Mouse (Mus musculus) adipocyte (in vitro differentiated cells): ENCODE measurements at regions not wholly inside any gene's neighbourhood (a gene's known extent, or its start where the extent isn't known, plus 50 kb on each side); places are given as distances from the start of the nearest gene placed in this dataset.

Experiments
- DNase-seq: peaks from one replicate; pipeline ENCODE4 v3.0.0-alpha.2; 2016; ENCODE audit warnings: low spot score

GRCm38 (mm10) chr17:45928903-45929477, 103.2 kb downstream of the Vegfa start:
- no peak for DNase-seq

GRCm38 (mm10) chr17:45928013-45928412, 104.2 kb downstream of the Vegfa start:
- DNase-seq, result no peak

GRCm38 (mm10) chr17:45925845-45926244, 106.3 kb downstream of the Vegfa start:
- DNase-seq, result no peak

- no peak for DNase-seq
These were observed 107.6 kb downstream of the Vegfa start for GRCm38 (mm10) chr17:45924595-45924994.

DNA sequence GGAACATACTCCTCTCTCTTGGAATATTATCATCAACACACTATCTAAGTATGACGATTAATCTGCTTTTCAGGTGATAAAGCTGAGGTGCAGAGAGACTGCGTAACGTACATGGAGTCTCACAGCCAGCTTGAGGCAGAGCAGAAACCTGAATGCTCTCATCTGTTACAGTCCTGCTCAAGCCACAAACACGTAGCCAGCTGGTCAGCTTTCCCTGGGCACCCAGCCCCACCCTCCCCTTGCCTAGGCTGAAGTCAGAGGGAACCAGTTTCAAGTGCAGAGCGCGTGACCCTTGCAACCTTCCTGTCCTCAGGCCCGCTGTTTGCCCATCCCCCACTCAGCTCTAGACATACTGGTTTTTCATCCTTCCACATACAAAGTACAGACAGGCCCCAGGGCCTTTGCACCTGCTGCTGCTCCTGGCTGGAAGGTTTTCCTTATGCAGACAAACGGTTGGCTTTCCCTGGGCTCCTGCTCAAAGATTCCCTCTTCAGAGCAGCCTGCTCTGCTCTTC, 108.9 kb downstream of the Vegfa start:
- DNase-seq, result no peak

DNA sequence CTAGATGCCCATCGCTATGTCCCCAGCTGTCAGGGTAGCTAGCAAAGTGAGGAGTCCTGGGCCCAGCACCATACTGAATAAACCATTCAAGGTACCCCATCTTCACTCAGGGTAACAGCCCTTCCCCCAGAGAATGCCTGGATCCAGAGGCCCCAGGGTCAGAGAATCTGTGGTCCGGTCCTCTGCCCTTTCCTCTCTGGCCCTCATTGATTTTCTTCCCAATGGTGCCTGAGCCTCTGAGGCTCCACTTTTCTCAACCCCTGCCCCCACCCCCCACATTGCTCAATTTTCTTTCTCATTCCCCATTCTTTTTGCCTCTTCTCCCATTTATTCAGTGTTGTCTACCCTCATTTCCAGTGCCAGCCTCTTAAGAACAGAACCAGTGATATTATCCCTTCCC, 114.5 kb downstream of the Vegfa start:
- DNase-seq, result no peak

DNA sequence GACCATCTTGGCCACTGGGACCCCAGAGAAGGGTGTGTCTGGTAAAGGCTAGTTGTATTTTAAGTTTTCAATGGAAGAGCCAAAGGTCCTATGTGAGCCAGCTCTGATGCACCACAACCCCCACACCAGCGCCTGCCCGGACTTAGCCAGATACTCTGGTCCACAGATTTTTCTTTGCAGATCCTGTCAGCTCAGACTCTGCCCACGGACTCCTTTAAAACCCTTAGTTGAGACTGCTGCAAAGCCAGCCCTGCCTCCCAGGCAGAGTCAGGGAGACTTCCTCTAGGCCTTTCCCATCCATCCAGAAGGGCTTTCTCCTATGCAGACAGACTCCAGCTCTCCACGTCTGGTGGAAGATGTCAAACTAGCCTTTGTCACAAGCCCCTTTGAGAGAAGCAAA, 115.2 kb downstream of the Vegfa start:
- DNase-seq, result no peak

DNA sequence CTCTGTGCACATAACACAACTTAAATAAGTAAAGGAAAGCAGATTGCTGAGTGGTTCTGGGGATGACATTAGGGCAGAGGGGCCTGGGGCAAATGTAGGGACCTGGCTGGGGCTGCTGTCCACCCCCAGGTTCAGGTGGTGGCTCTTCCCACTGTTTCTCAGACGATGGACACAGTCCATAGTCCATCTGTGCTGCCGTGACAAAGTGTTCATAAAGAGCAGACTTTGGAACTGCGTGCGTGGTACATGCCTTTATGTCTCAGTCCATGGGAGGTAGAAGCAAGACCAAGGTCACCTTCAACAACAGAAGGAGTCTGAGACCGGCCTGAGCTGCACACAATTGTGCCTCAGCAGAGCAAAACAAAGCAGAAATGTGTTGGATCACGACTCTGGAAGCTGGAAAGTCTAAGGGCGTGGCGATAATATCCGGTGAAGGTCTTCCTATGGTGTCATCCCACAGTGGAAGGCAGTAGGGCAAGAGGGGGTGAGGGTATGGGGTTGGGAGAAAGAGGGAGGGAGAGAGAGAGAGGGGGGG, 117.4 kb downstream of the Vegfa start:
- no peak for DNase-seq

DNA sequence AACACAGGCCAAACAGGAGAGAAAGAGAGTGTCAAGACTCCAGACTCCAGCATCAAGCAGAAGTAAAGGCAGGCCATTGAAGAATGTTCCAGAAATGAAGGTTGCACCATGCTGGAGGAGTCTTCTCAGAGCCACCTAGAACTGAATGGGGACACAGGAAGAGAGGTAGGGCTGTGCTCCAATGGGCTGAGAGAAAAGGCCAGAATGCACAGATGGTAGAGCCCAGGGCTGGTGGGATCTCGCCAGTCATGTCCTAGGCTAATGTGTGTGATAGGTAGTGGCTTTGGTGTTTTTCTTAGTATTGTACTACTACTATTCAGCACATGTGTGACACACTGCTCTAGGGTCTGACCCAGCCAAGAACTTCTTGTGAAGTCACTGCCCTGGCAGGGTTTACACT, 117.9 kb downstream of the Vegfa start:
- no peak for DNase-seq

DNA sequence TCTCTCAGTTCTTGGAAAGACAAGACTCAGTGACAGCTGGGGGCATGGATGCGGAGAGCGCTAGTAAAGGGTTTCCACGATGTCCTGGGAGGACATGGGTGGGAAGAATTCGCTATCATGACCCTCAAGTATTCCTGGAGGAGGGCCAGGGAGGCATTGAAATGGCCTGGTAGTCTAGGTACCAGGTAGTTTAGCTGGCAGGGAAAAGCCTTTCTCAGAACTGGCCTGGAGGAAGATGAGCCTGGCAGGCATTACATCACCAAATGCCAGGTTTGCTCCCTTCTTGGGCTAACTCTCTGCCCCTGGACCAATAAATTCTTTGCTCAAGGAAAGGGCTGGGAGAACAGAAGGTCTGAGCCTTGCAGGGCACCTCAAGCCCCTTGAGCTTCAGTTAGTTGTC, 118.5 kb downstream of the Vegfa start:
- no peak for DNase-seq

GRCm38 (mm10) chr17:45912165-45912564, 120.0 kb downstream of the Vegfa start:
- DNase-seq, result no peak

DNA sequence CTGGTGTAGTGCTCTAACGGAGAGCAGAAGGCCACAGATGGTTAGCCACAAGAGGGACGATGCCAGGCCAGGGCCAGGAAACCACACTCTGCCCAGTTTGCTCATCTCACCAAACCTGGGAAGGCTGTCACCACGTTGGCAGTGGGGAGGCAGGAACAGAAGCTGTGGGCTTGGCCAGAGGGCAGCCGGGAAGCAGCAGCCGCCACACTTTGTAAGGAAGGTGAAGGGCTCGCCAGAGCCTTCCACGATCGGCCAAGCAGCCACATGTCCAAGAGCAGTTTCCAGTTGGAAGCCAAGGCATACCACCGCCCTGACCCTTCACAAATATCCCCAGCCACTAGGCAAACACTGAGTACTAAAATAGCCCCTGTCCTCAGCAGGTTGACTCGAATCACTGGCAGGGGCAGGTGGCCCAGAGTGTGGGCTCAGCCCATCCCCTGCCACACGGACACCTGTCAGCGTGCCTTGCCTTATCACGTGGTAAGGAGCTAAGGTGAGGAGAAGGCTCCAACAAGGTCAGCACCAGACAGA, 120.9 kb downstream of the Vegfa start:
- no peak for DNase-seq

- DNase-seq, result no peak
These were observed 121.9 kb downstream of the Vegfa start for GRCm38 (mm10) chr17:45910245-45910644.

DNA sequence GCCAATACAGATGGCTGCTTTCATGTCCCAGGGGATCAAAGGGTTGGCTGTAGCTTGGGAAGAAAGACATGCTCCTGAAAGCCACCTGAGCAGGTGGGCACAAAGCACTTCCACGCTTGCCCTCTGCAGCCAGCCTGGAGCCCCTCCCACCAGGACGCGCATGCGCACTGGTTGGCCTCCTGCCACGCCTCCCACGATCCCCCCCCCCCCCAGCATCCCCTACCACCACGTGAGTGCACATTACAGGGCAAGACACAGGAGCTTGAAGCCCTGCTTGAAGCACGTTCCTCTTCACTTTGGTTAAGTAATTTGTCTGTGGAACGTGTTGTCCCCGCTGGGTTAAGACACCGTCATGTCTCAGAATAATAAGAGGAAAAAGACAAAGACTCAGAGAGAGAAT, 124.6 kb downstream of the Vegfa start:
- DNase-seq, result no peak

DNA sequence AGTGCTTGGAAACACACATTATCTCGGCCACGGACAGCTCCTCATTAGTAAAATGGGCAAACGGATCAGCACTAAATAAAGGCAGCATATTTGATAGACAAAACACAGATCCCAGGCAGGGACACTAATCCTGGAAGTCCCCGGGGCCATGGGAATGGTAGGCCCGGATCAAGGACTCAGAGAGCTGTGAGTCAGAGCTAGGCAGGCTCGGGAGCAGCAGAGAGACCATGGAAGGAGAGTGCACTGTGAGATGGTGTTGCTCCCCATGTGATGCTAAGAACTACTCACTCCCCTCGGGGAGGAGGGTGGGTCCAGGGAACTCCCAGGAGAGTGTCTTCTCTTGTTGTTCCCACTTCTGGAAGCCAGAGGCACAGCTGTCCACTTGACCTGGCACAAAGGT, 126.6 kb downstream of the Vegfa start:
- no peak for DNase-seq

DNA sequence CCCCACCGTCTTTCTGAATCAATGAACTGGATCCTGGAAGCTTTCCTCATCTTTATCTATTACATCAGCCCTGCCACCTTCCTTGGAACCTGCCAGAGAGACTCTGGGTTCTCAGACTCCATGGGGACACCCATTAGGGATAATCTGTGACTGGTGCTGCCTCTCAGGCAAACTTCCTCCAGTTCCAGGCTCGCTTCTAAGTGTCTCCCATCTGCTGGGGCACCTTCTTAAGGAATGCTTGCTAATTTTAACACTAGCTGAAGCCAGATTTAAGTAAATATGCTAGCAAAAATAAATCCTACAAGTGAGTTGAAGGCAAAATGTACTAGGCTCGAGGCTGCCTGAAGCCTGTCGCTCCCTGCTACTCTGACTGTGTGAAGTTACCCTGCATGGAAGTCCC, 127.9 kb downstream of the Vegfa start:
- no peak for DNase-seq

DNA sequence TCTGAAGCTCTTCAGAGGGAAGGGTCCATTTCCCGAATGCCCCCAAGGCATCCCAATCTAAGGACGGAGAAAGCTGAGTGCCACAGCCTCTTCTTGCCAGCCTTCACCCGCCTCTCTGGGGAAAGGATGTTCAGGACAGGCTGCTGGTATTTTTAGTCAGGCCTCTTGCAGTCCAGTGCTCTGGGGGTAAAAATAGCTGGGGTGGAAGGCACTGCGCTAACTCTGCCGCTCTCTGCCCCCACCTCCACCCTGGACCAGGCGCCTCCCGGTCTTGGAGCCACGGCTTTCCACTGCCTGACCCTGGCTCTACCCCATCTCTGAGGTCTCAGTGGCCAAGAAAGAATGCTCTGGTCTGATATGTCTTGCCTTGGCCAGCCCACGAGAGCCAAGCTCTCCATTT, 128.9 kb downstream of the Vegfa start:
- DNase-seq, result no peak

DNA sequence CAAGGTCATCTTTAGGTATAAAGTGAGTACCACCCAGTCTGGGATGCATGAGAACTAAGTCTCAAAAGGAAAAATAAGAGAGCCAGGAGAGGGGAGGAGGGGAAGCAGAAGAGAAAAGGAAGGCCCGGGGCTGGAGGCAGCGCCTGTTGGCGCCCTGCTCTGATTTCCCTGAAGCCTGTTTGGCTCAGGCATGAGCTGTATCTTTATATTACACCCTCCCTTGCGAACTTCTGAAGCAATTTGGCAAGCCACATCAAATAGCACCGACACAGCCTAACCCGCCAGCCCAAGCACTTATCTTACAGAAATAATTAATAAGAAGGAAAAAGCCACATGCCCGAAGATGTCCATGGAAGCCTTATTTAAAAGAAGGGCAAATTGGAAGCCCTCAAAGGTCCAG, 129.5 kb downstream of the Vegfa start:
- DNase-seq, result no peak

DNA sequence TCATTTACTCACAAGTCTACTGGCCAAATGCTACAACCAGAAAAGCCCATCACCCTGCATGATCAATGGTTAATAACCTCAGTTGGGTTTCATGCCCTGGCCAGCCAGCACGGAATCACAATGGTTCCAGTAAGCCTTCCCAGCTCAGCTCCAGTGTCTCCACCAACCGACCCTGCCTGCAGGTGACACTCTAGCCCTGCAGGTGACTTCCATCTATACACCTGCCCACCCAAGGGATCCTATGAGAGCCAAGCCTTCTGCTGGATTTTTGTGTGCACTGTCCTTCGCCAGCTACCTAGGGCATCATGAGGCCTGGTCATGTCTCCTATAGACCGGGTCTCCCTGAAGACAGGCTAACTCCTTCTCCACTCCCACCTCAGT, 135.3 kb downstream of the Vegfa start:
- no peak for DNase-seq

- DNase-seq, result no peak
These were observed 135.8 kb downstream of the Vegfa start for GRCm38 (mm10) chr17:45896142-45896921.

DNA sequence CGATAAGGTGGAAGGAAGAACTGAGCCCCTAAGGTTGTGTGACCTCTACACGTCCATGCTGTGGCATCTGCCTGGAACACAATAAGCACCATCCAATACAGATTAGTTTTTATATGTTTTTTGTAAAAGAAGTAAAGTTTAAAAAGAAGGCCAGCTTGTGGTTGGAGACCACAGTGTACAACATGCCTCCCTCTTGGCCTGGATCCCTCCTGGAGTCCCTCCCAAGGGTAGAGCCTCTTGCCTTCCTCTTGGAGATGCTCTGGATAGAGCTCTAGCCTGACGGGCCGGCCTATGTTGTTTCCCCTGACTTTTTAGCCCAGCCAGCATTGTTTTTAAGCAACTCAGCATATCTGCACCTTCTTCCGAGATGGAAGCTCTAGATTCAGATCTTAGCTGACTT, 138.0 kb downstream of the Vegfa start:
- no peak for DNase-seq

DNA sequence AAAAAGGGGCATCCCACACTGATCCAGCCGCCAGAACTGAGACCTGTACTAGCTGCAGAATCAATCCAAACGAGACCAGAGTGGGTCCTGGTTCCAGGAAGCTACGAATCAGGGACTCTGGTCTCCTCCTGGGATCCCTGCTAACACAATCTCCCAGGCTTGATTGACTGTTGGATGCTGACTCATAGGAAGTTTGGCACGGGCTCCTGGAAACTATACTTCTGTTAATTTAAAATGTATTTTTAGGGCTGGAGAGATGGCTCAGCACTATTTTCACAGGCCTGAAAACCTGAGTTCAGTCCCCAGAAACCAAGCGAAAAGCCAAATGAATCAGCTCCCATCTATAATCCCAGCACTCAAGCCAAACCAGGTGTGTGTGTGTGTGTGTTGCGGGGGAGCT, 138.5 kb downstream of the Vegfa start:
- DNase-seq, result peak; percentile 70

- no peak for DNase-seq
These were observed 139.1 kb downstream of the Vegfa start for GRCm38 (mm10) chr17:45893094-45893493.
